ENCODE assay signal across 10 mouse cellular contexts in genomic region chr11:97839441-97840134, GRCm38 (mm10). TPM values are rescaled to one million over a fixed set of nuclear protein-coding genes. Genes with fewer than 3 reads are reported as not detected.
DNase-seq lines count a peak whose midpoint lies in the region; ATAC-seq and TF ChIP-seq lines count a peak whose summit lies in the region.
"Had no signal": no experiment of that assay in that cellular context is flagged by ENCODE, and none has a peak within 500 bp of the region (broad histone marks: within the 10 kb centered on the region; RNA-seq: fewer than 3 reads in every experiment).

No protein-coding gene starts in this region.

- peaks cover 14% of the 10 kb centered on the region; the same call in 1 of the 2 replicates for H3K4me1 ChIP-seq in lung, embryonic 15.5 days
- H3K4me1 ChIP-seq in lung, adult 2 months (ENCODE audit: control insufficient read depth, insufficient read depth, low read length) = 0 out of 2 replicates have a peak, but pooled peaks cover 6% of the 10 kb centered on the region
- H3K4me1 ChIP-seq in hindbrain, embryonic 16.5 days (ENCODE audit: control insufficient read depth, insufficient read depth, low read depth, low read length) = peaks cover 11% of the 10 kb centered on the region
- H3K4me1 ChIP-seq in olfactory bulb, adult 2 months (ENCODE audit: control insufficient read depth, insufficient read depth, low read length) = peaks cover 9% of the 10 kb centered on the region

- H3K36me3 ChIP-seq in lung, embryonic 15.5 days = peaks cover 33% of the 10 kb centered on the region
- peaks cover 10% of the 10 kb centered on the region for H3K36me3 ChIP-seq in hindbrain, embryonic 16.5 days (ENCODE audit: control insufficient read depth, insufficient read depth, low read length)

- H3K27me3 ChIP-seq in lung, embryonic 15.5 days = no peaks in the 10 kb centered on the region
- no peaks in the 10 kb centered on the region for H3K27me3 ChIP-seq in hindbrain, embryonic 16.5 days (replicated peaks; ENCODE audit: control insufficient read depth, insufficient read depth, low read length)
- H3K27me3 ChIP-seq: megakaryocyte, embryonic 14.5 days had no signal

- DNase-seq in cerebellum, adult 9-10 months = peak; percentile 33
- no peak for DNase-seq in cerebellum, postnatal 10 days
- DNase-seq in lung, adult 2 months = no peak
- DNase-seq in ovary, postnatal 14 days (ENCODE audit: low spot score) = no peak
- DNase-seq in thymus, postnatal 36 days = no peak
- DNase-seq: B cell, adult 2 months had no signal

- H3K9ac ChIP-seq in lung, embryonic 15.5 days = no peak overlapping the region
- H3K9ac ChIP-seq in hindbrain, embryonic 16.5 days (ENCODE audit: low read depth, low read length) = no peak overlapping the region

- H3K9me3 ChIP-seq in lung, embryonic 15.5 days = no peaks in the 10 kb centered on the region
- no peaks in the 10 kb centered on the region for H3K9me3 ChIP-seq in hindbrain, embryonic 16.5 days (ENCODE audit: control insufficient read depth, low read length)
- H3K9me3 ChIP-seq: megakaryocyte, embryonic 14.5 days had no signal

- no peak for TF ChIP-seq POLR2A in lung, adult 2 months (IDR thresholded peaks at IDR 0.05; ENCODE audit: borderline replicate concordance, extremely low read depth, low read depth, low read length)
- TF ChIP-seq POLR2A in olfactory bulb, adult 2 months (IDR thresholded peaks at IDR 0.05; ENCODE audit: insufficient read depth, low read depth, low read length) = no peak

- peak overlapping the region; percentile 13; the same call in 1 of the 2 replicates for H3K27ac ChIP-seq in lung, embryonic 15.5 days
- H3K27ac ChIP-seq in hindbrain, embryonic 16.5 days (ENCODE audit: low read depth, low read length) = peak overlapping the region; percentile 35
- peak overlapping the region; percentile 100; the same call in 1 of the 2 replicates for H3K27ac ChIP-seq in olfactory bulb, adult 2 months (ENCODE audit: insufficient read depth, low read depth, low read length)

- no peak for ATAC-seq in lung, embryonic 15.5 days (ENCODE audit: borderline replicate concordance, extremely low read depth, low FRiP score, low TSS enrichment)
- ATAC-seq in hindbrain, embryonic 16.5 days = no peak

- no peak overlapping the region for H3K4me2 ChIP-seq in lung, embryonic 15.5 days
- peak overlapping the region; percentile 76 for H3K4me2 ChIP-seq in hindbrain, embryonic 16.5 days (ENCODE audit: low read length)

- WGBS in lung, embryonic 15.5 days = 49% methylated on average over 11 of the region's 11 CpGs
- 55% methylated on average over 11 of the region's 11 CpGs for WGBS in lung, adult 2 months
- 58% methylated on average over 11 of the region's 11 CpGs for WGBS in hindbrain, embryonic 16.5 days
- WGBS in olfactory bulb, adult 2 months = 62% methylated on average over 11 of the region's 11 CpGs

- H3K4me3 ChIP-seq in lung, embryonic 15.5 days = no peak overlapping the region
- no peak overlapping the region for H3K4me3 ChIP-seq in lung, adult 2 months (replicated peaks; ENCODE audit: extremely low read depth, low read depth, low read length)
- H3K4me3 ChIP-seq in hindbrain, embryonic 16.5 days (ENCODE audit: low read length) = no peak overlapping the region
- H3K4me3 ChIP-seq in olfactory bulb, adult 2 months (ENCODE audit: insufficient read depth, low read depth, low read length) = no peak overlapping the region

- no peak for TF ChIP-seq CTCF in lung, adult 2 months (IDR thresholded peaks at IDR 0.05; ENCODE audit: insufficient read depth, low read length)
- TF ChIP-seq CTCF in olfactory bulb, adult 2 months (IDR thresholded peaks at IDR 0.05; ENCODE audit: insufficient read depth, low read depth, low read length) = no peak

RNA-seq across cellular contexts. Expression of gene B230217C12Rik, which starts 1.0 kb away (rescaled TPM):
- 4.2 and 4.4 TPM in 2 replicates for polyA plus RNA-seq in lung, embryonic 15.5 days (2015; fragmentation: Nextera tagmentation; extraction: Ambion mirVana)
- polyA plus RNA-seq in lung, adult 2 months (2012; rRNA removed) = 2.8 and 4.5 TPM in 2 replicates
- polyA plus RNA-seq in hindbrain, embryonic 16.5 days (2015; fragmentation: Nextera tagmentation; extraction: Ambion mirVana) = 38.2 and 40.7 TPM in 2 replicates
- not detected in 2 replicates for polyA plus RNA-seq in olfactory bulb, adult 2 months (2012; ENCODE audit: insufficient read depth, insufficient read length, low replicate concordance, missing spikeins)

RNA-seq across cellular contexts. Expression of gene Lasp1, which starts 40.8 kb away (rescaled TPM):
- 153 and 160 TPM in 2 replicates for polyA plus RNA-seq in lung, embryonic 15.5 days (2015; fragmentation: Nextera tagmentation; extraction: Ambion mirVana)
- 120 and 137 TPM in 2 replicates for polyA plus RNA-seq in lung, adult 2 months (2012; rRNA removed)
- 176 and 191 TPM in 2 replicates for polyA plus RNA-seq in hindbrain, embryonic 16.5 days (2015; fragmentation: Nextera tagmentation; extraction: Ambion mirVana)
- polyA plus RNA-seq in olfactory bulb, adult 2 months (2012; ENCODE audit: insufficient read depth, insufficient read length, low replicate concordance, missing spikeins) = not detected in 2 replicates

RNA-seq across cellular contexts. Expression of gene Fbxo47, which starts 44.4 kb away (rescaled TPM):
- 0.42 and 0.64 TPM in 2 replicates for polyA plus RNA-seq in lung, embryonic 15.5 days (2015; fragmentation: Nextera tagmentation; extraction: Ambion mirVana)
- polyA plus RNA-seq in lung, adult 2 months (2012; rRNA removed) = 0.16 and 0.36 TPM in 2 replicates
- polyA plus RNA-seq in hindbrain, embryonic 16.5 days (2015; fragmentation: Nextera tagmentation; extraction: Ambion mirVana) = 0.34 and 0.43 TPM in 2 replicates
- polyA plus RNA-seq in olfactory bulb, adult 2 months (2012; ENCODE audit: insufficient read depth, insufficient read length, low replicate concordance, missing spikeins) = not detected in 2 replicates

RNA-seq across cellular contexts. Expression of gene Rpl23, which starts 57.4 kb away (rescaled TPM):
- 457 and 490 TPM in 2 replicates for polyA plus RNA-seq in lung, embryonic 15.5 days (2015; fragmentation: Nextera tagmentation; extraction: Ambion mirVana)
- polyA plus RNA-seq in lung, adult 2 months (2012; rRNA removed) = 81.7 and 95.5 TPM in 2 replicates
- 252 and 268 TPM in 2 replicates for polyA plus RNA-seq in hindbrain, embryonic 16.5 days (2015; fragmentation: Nextera tagmentation; extraction: Ambion mirVana)
- 695 TPM in 1 of 2 replicates, not detected in the other for polyA plus RNA-seq in olfactory bulb, adult 2 months (2012; ENCODE audit: insufficient read depth, insufficient read length, low replicate concordance, missing spikeins)

Comparison
In these comparisons a context has a peak if more than half of its experiments do, and no peak if none do; other contexts are left out.
1. H3K27ac ChIP-seq: peak in every context shown above with its lines; median percentile 100 in olfactory bulb, adult 2 months; 35 in hindbrain, embryonic 16.5 days; 13 in lung, embryonic 15.5 days.